Mouse (Mus musculus) telencephalon, adult 2 months (tissue): ENCODE measurements at regions not wholly inside any gene's neighbourhood (a gene's known extent, or its start where the extent isn't known, plus 50 kb on each side); places are given as distances from the start of the nearest gene placed in this dataset.

Experiments used
- DNase-seq: peaks from one replicate; pipeline ENCODE4 v3.0.0-alpha.2; 2011; ENCODE audit warnings: low read depth, low spot score

DNA sequence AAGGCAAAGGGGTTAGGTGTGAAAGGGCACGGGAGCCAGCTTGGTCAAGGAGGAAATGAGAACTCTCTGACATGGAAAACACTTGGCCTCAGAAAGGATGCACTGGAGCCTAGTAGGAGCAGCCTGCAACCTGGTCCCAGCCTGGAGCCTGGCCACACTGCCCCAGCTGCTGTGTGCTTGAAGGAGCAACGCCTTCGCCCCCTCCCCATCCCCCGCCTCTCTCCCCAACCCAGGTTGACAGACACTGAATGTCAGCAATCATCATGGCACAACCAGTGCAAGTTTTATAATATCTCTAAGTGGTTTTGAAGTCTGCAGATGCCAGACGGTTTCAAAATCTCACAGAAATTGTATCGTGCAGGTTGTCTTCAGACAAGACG is 417.6 kb downstream of the Cmpk2 start:
- no peak for DNase-seq

GRCm38 (mm10) chr12:26885831-26886634 is 417.0 kb downstream of the Cmpk2 start:
- DNase-seq, result no peak

GRCm38 (mm10) chr12:26885083-26885482 is 416.1 kb downstream of the Cmpk2 start:
- DNase-seq, result no peak

- peak; percentile 74 for DNase-seq
Observed at GRCm38 (mm10) chr12:26884156-26884555, 415.2 kb downstream of the Cmpk2 start.

DNA sequence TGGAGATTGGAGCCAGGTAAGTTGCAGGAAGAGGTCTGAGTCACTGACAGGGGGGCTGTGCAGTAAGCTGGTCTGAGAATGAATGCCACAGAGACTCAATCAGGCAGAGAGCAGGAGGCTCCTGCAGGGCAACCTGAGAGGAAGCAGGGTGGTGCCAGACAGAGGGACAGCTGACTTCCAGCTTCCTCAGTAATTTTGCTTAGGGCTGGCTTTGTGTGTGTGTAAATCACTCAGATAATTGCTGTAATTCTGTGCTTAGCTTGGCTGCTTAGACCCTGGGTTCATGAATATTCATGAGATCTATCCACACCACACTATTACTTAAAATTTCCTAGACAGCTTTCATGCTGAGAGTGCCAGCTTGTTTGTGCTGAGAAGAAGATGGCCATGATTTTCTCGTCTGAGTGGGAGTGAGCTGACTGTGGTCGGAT is 408.7 kb downstream of the Cmpk2 start:
- DNase-seq, result no peak

DNA sequence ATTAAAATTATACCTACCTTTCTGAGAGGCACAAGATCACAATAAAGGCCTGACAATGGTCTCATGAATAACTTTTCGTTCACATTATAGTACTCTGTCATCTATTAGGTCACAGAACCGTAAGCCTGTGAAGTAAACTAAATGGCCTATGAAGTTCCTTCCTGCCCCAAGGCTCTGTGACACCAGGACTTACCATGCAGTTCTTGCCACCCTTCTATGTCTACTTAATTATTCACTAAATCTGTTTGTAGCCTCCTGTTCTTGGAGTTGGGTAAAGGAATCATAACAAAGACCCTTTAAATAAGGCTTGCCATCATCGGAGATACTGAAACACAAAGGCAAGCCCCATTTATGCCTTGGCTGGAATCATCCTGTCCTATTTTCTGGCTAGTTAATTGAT is 408.3 kb downstream of the Cmpk2 start:
- no peak for DNase-seq

DNA sequence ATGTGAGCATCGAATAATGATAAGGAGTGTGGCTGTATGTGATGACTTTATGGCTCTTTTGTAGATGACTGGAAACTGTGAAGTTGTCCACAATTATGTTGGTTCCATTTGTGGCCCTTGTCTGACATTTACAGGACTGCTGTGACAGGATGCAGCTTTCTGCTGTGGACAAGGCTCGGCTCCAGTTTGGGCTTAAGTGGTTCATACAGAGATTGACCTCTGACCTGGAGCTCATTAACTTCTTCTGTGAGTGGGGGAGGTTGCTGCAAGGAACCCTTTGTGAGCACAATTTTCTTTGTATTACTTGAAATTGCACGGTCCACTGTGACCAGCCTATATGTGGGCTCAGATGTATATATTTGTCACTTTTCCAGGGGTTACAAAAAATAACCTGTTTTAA is 403.5 kb downstream of the Cmpk2 start:
- no peak for DNase-seq

DNA sequence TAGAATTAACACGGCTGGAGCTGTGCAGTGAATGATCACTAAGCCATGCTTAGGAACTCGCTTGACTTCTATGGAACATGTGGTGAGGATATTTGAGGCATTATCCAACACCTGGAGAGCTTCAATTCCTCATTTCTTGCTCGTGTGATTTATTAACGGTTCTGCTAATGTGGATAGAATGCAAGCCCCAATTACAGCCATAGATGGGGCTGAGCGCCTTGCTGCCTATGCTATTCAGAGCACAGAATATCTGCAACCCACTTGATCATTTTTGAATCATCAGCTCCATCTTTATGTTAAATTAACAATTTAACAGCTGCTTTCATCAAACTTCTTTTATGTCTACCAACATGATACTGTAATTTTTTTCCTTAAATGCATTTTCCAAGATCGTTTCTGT is 398.7 kb downstream of the Cmpk2 start:
- DNase-seq, result no peak

DNA sequence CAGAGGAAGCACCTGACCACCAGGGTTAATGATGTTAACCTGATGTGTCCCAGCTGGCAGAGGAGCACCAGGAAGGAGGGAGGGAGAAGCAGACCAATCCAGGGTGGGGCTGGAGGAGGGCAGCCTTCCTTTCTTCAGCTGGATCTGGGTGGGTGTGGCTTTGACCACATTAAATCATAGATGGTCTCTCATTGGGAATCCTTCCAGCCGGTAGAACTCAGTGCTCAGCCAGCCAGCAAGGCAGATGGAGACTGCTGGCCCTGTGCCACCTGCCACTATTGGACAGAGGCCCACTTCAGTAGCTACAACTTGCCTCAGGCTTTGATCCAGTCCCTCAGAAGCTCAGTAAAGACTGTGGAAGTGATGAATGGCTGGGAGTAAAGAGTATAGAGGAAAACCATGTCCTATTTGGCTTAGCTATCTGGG is 386.1 kb downstream of the Cmpk2 start:
- DNase-seq, result peak; percentile 22

- no peak for DNase-seq
Observed at GRCm38 (mm10) chr12:26844917-26845316, 375.9 kb downstream of the Cmpk2 start.

- no peak for DNase-seq
Observed at GRCm38 (mm10) chr12:26842696-26843095, 373.7 kb downstream of the Cmpk2 start.

DNA sequence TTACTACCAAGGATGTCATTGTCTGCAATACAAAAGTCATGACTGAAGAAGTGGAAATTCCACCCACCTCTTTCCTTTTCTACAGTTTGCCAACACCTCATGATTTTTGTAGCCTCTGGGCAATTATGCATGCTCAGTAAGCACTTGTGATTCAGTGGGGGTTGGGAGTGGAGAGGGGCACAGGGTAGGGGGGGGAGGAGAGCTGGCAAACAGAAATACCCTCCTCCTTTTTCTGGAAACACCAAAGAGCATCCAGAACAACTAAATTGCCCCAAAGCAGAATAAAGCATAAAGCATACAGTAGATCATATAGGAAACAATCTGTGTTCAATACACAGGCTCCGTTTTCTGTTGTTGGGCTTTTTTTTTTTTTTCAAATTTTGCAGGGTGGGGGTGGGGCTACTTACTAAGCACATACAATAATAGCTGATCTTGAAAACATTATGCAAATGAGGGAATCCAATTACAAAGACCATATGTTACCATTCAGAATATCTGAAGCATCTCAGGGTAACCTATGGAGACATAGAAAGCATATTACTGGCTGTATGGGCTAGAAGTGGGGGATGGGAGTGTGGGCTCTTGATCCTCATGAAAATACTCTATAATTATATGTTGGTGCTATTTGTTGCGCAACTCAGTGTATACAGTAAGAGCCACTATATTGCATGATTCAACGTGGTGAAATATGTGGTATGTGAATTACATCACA is 352.4 kb downstream of the Cmpk2 start:
- DNase-seq, result no peak

DNA sequence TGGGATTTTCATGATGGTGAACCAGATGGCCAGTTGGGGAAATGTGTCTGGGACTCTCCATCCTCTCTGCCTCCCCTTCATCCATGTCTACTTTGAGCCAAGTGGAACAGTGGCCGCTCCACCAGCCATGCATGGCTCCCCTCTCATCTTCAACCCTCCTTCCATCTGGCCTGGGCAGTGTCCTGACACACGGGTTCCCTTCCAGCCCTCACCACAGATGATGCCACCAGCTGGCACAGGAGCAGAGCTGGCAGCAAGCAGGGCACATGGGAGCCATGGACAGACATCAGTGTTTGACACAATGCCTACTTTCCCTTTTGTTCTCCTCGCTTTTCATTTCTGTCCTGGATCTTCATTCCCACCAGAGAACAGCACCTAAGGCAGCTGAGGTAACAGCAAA is 348.9 kb downstream of the Cmpk2 start:
- no peak for DNase-seq

DNA sequence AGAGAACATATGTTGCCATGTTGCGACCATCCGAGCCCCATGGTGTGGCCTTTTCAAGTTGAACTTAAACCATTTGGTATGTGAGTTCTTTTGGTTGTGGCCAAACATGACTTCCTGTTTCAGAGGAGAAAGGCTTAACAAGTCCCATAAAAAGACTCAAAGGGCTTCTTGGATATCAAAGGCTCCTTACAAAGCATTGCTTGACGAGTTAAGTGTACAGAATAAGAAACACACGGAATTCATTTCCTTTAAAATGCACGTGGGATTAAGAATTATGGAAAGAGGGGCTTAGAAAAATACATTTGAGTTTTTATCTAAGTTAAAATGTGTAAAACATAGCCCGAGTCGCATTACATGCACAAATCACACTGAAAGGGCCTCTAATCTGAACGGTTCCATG is 346.8 kb downstream of the Cmpk2 start:
- no peak for DNase-seq

GRCm38 (mm10) chr12:26810565-26811177 is 341.7 kb downstream of the Cmpk2 start:
- DNase-seq, result no peak

- DNase-seq, result peak; percentile 11
Observed at GRCm38 (mm10) chr12:26809670-26810069, 340.7 kb downstream of the Cmpk2 start.

GRCm38 (mm10) chr12:26802542-26802941 is 333.5 kb downstream of the Cmpk2 start:
- no peak for DNase-seq

DNA sequence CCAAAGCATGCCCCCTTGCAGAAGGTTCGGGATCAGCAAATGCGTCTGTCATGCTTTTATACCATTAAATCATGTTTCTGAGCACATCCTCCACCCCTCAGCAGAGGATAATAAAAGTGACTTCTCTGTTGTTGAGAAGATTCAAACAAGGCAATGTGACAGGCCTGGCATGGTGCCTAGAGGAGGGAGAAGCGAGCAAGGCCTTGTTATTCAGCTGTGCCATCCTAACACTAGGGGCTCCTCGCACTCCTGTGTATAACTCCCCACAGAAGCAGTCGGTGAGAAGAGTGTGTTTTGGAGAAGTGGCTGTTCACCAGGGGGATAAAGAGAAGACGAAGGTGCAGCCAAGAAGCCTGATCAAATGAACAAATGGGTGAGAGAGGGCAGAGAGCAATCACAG is 330.3 kb downstream of the Cmpk2 start:
- no peak for DNase-seq

DNA sequence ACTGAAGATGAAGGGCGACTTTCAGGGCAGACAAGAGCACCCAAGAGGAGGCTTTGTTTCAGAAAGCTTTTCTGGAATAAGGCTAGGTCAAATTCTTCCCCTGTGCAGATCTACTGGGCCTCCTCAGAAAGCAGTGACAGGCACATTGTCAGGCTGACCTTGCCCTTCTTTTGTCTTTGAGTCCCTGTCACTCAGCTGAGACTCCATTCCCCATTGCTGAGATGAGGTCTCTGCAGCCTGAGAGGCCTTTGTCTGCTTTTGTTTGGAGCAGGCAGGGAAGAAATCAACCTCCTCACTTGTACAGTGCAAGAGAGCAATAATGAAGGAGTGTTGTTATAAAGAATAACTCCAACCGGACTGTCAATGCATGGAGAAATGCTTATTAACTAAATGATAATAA is 327.4 kb downstream of the Cmpk2 start:
- DNase-seq, result no peak

DNA sequence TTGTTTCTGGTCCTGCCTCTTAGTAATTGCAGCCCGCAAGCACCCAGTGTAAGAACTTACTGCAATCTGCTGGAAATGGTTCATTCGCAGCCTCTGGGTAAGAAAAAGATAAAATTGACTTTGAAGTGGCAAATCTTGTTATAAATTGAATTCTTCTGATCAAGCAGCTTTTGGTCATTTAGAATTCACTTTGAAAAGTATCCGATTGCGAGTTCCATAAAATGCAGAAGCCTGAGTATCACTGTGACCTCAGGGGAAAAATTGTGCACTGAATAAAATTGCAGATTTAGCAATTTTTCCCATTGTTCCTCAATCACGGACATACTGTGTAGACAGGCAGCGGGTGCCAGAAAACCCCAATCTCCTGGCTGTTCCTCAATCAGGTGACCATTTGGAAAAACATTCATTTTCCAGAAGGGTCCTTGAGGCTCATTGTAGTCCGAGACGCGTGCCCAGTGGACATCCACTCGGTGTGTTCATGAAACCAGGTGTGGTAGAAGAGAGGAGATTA is 320.4 kb downstream of the Cmpk2 start:
- no peak for DNase-seq

DNA sequence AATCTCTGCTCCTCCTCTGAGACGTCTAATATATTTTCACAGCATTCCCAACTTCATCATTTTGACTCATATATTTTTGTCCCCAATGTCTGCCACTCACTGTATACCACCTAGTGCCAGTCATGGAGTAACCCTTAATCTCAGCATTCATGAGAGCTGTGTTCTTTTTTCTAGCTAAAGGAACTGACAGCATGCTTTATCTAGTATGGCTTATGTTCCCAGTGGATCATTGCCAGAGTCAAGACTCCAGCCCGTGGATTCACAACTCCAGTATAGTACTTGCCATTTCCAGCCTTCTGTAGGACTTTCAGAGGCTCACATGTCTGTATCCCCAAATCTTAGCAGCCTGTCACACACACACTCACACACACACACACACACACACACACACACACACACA is 316.5 kb downstream of the Cmpk2 start:
- DNase-seq, result no peak

GRCm38 (mm10) chr12:26784426-26784825 is 315.4 kb downstream of the Cmpk2 start:
- no peak for DNase-seq

- no peak for DNase-seq
Observed at GRCm38 (mm10) chr12:26783800-26784199, 314.8 kb downstream of the Cmpk2 start.
